8 mouse cellular contexts compared by ENCODE assay signal in genomic region chr8:12073311-12073999, GRCm38 (mm10).
DNase-seq lines count a peak whose midpoint lies in the region; ATAC-seq and TF ChIP-seq lines count a peak whose summit lies in the region.

No protein-coding gene starts in this region.

- H3K36me3 ChIP-seq in heart, embryonic 10.5 days: no peaks in the 10 kb centered on the region
- H3K36me3 ChIP-seq in forebrain, embryonic 14.5 days (ENCODE audit: control insufficient read depth, insufficient read depth, low read length): no peaks in the 10 kb centered on the region
- no peaks in the 10 kb centered on the region for H3K36me3 ChIP-seq in hindbrain, embryonic 10.5 days

- H3K9me3 ChIP-seq in heart, embryonic 10.5 days: no peaks in the 10 kb centered on the region
- no peaks in the 10 kb centered on the region for H3K9me3 ChIP-seq in forebrain, embryonic 14.5 days (replicated peaks; ENCODE audit: control insufficient read depth, low read length)
- no peaks in the 10 kb centered on the region for H3K9me3 ChIP-seq in hindbrain, embryonic 10.5 days

- H3K27me3 ChIP-seq in heart, embryonic 10.5 days (ENCODE audit: insufficient read depth, poor library complexity, severe bottlenecking): peaks cover 8% of the 10 kb centered on the region; the same call in 1 of the 2 replicates
- no peaks in the 10 kb centered on the region for H3K27me3 ChIP-seq in forebrain, embryonic 14.5 days (replicated peaks; ENCODE audit: control insufficient read depth, insufficient read depth, low read length)
- peaks cover 19% of the 10 kb centered on the region for H3K27me3 ChIP-seq in hindbrain, embryonic 10.5 days (ENCODE audit: insufficient read depth, poor library complexity, severe bottlenecking)

- H3K4me3 ChIP-seq in heart, embryonic 10.5 days: no peak overlapping the region
- H3K4me3 ChIP-seq in gastrocnemius, adult 2 months: no peak overlapping the region
- H3K4me3 ChIP-seq in forebrain, embryonic 14.5 days (ENCODE audit: low read depth, low read length): no peak overlapping the region
- no peak overlapping the region for H3K4me3 ChIP-seq in hindbrain, embryonic 10.5 days

- no peak overlapping the region for H3K27ac ChIP-seq in heart, embryonic 10.5 days
- H3K27ac ChIP-seq in gastrocnemius, adult 2 months: no peak overlapping the region
- no peak overlapping the region for H3K27ac ChIP-seq in forebrain, embryonic 14.5 days (ENCODE audit: low read depth, low read length)
- H3K27ac ChIP-seq in hindbrain, embryonic 10.5 days: no peak overlapping the region

- H3K9ac ChIP-seq in forebrain, embryonic 14.5 days (ENCODE audit: low read length): no peak overlapping the region

- H3K4me1 ChIP-seq in heart, embryonic 10.5 days: no peaks in the 10 kb centered on the region
- H3K4me1 ChIP-seq in forebrain, embryonic 14.5 days (ENCODE audit: control insufficient read depth, insufficient read depth, low read length): 0 out of 2 replicates have a peak, but pooled peaks cover 3% of the 10 kb centered on the region
- H3K4me1 ChIP-seq in hindbrain, embryonic 10.5 days (replicated peaks): 0 out of 2 replicates have a peak, but pooled peaks cover 3% of the 10 kb centered on the region

- no peak overlapping the region for H3K4me2 ChIP-seq in forebrain, embryonic 14.5 days (ENCODE audit: low read length)

- ATAC-seq in forebrain, embryonic 14.5 days: no peak

- DNase-seq in heart, adult 18-20 months: peak; percentile 27 to 29
- DNase-seq in heart, embryonic 10.5 days (ENCODE audit: low spot score): no peak
- peak; percentile 33 to 44 for DNase-seq in frontal cortex, postnatal 14 days (ENCODE audit: low spot score in 2 of 2)
- peak; percentile 47 for DNase-seq in left cerebral cortex, adult 11 months (ENCODE audit: low spot score)
- DNase-seq in right cerebral cortex, adult 2 months (ENCODE audit: low spot score in 2 of 2): peak; percentile 73 to 77
- no peak for DNase-seq in gastrocnemius, adult 2 months
- DNase-seq in forebrain, embryonic 14.5 days (ENCODE audit: low spot score): no peak
- DNase-seq in hindbrain, embryonic 10.5 days (ENCODE audit: low spot score): no peak

- WGBS in heart, embryonic 10.5 days: 56% methylated on average over 6 of the region's 6 CpGs
- 80% methylated on average over 6 of the region's 6 CpGs for WGBS in forebrain, embryonic 14.5 days
- 78% methylated on average over 6 of the region's 6 CpGs for WGBS in hindbrain, embryonic 10.5 days

- intact Hi-C loops in gastrocnemius, adult 2 months (cut with DNase I): no loop called here

- TF ChIP-seq CTCF in gastrocnemius, adult 2 months (IDR thresholded peaks at IDR 0.05): no peak

Comparison
In these comparisons a context has a peak if more than half of its experiments do, and no peak if none do; other contexts are left out.
1. DNase-seq: peak in heart, adult 18-20 months (2 of 2), frontal cortex, postnatal 14 days (2 of 2), left cerebral cortex, adult 11 months (single experiment) and right cerebral cortex, adult 2 months (2 of 2); none in heart, embryonic 10.5 days (single experiment), gastrocnemius, adult 2 months (single experiment), forebrain, embryonic 14.5 days (single experiment) and hindbrain, embryonic 10.5 days (single experiment).